Comparison of ENCODE assay signal across 13 mouse cellular contexts in genomic region chr10:4243591-4244300, GRCm38 (mm10). TPM values are rescaled to one million over a fixed set of nuclear protein-coding genes. Genes with fewer than 3 reads are reported as not detected.
DNase-seq lines count a peak whose midpoint lies in the region; ATAC-seq and TF ChIP-seq lines count a peak whose summit lies in the region.
"Had no signal": no experiment of that assay in that cellular context is flagged by ENCODE, and none has a peak within 500 bp of the region (broad histone marks: within the 10 kb centered on the region; RNA-seq: fewer than 3 reads in every experiment).

No protein-coding gene starts in this region.

- no peak overlapping the region for H3K9ac ChIP-seq in kidney, postnatal 0 days (ENCODE audit: low read depth, low read length)
- H3K9ac ChIP-seq in kidney, embryonic 14.5 days (ENCODE audit: low read depth, low read length) = no peak overlapping the region
- H3K9ac ChIP-seq in ES-E14 (ENCODE audit: insufficient read depth, low read depth, low read length, poor library complexity, severe bottlenecking) = peak overlapping the region; percentile 62; the same call in 1 of the 2 replicates
- H3K9ac ChIP-seq: hindbrain, embryonic 12.5 days had no signal

- intact Hi-C loops in heart, postnatal 10 days (cut with DNase I) = no loop called here

- no peak overlapping the region for H3K27ac ChIP-seq in kidney, postnatal 0 days
- H3K27ac ChIP-seq in kidney, embryonic 14.5 days (ENCODE audit: low read depth, low read length) = no peak overlapping the region
- H3K27ac ChIP-seq in ES-E14 (ENCODE audit: insufficient read depth, low read depth, low read length, poor library complexity, severe bottlenecking) = peak overlapping the region; percentile 92
- H3K27ac ChIP-seq: hindbrain, embryonic 12.5 days had no signal

- H3K4me2 ChIP-seq in kidney, postnatal 0 days (ENCODE audit: low read length) = no peak overlapping the region
- no peak overlapping the region for H3K4me2 ChIP-seq in kidney, embryonic 14.5 days (replicated peaks; ENCODE audit: low read depth, low read length)
- H3K4me2 ChIP-seq: hindbrain, embryonic 12.5 days had no signal

- no peaks in the 10 kb centered on the region for H3K9me3 ChIP-seq in kidney, postnatal 0 days (replicated peaks; ENCODE audit: low read length)
- no peaks in the 10 kb centered on the region for H3K9me3 ChIP-seq in kidney, embryonic 14.5 days (ENCODE audit: control insufficient read depth, low read length)
- H3K9me3 ChIP-seq in ES-E14 (ENCODE audit: control insufficient read depth, insufficient read depth, low read depth, low read length) = no peaks in the 10 kb centered on the region
- H3K9me3 ChIP-seq: hindbrain, embryonic 12.5 days had no signal

- no peaks in the 10 kb centered on the region for H3K36me3 ChIP-seq in kidney, postnatal 0 days (ENCODE audit: insufficient read depth, low read length)
- no peaks in the 10 kb centered on the region for H3K36me3 ChIP-seq in kidney, embryonic 14.5 days (ENCODE audit: control insufficient read depth, insufficient read depth, low read length)
- H3K36me3 ChIP-seq in ES-E14 (ENCODE audit: control insufficient read depth, insufficient read depth, low read length, poor library complexity, severe bottlenecking) = no peaks in the 10 kb centered on the region
- H3K36me3 ChIP-seq: hindbrain, embryonic 12.5 days had no signal

- DNase-seq in kidney, postnatal 0 days (ENCODE audit: low spot score) = peak; percentile 36
- no peak for DNase-seq in ES-E14 (ENCODE audit: low read depth, low spot score)
- peak; percentile 53 to 59 for DNase-seq in heart, postnatal 10 days
- peak; percentile 56 for DNase-seq in lung, postnatal 36 days
- DNase-seq in left cerebral cortex, adult 8-10 months (ENCODE audit: low spot score in 2 of 2) = no peak
- DNase-seq: cerebellum, adult 18-20 months; right cerebral cortex, postnatal 4 days had no signal

- H3K27me3 ChIP-seq in kidney, postnatal 0 days (ENCODE audit: insufficient read depth, low read length) = no peaks in the 10 kb centered on the region
- no peaks in the 10 kb centered on the region for H3K27me3 ChIP-seq in kidney, embryonic 14.5 days (ENCODE audit: control insufficient read depth, insufficient read depth, low read length)
- H3K27me3 ChIP-seq: hindbrain, embryonic 12.5 days; Patski had no signal

- 81% methylated on average over 16 of the region's 16 CpGs for WGBS in kidney, postnatal 0 days
- WGBS in kidney, embryonic 14.5 days = 82% methylated on average over 16 of the region's 16 CpGs

- no peak for ATAC-seq in kidney, postnatal 0 days (replicated peaks; ENCODE audit: low FRiP score, low read depth)
- ATAC-seq in kidney, embryonic 14.5 days (ENCODE audit: low FRiP score, low TSS enrichment) = no peak
- ATAC-seq in CD4-positive, CD25-positive, alpha-beta regulatory T cell, adult 4 months = no peak
- ATAC-seq: intestine, postnatal 0 days; Patski had no signal

- H3K4me1 ChIP-seq in kidney, postnatal 0 days (replicated peaks; ENCODE audit: insufficient read depth, low read length) = no peaks in the 10 kb centered on the region
- H3K4me1 ChIP-seq in kidney, embryonic 14.5 days (ENCODE audit: control insufficient read depth, insufficient read depth, low read length) = no peaks in the 10 kb centered on the region
- peaks cover 11 to 17% of the 10 kb centered on the region in 2 experiments; a peak in 3 of 4 replicates for H3K4me1 ChIP-seq in ES-E14 (ENCODE audit: control insufficient read depth in 2 of 2, insufficient read depth in 2 of 2, low read length in 2 of 2, poor library complexity in 1 of 2)
- H3K4me1 ChIP-seq: hindbrain, embryonic 12.5 days had no signal

- no peak overlapping the region for H3K4me3 ChIP-seq in kidney, postnatal 0 days (replicated peaks; ENCODE audit: low read depth, low read length)
- no peak overlapping the region for H3K4me3 ChIP-seq in kidney, embryonic 14.5 days (ENCODE audit: low read length)
- peak overlapping the region; percentile 64 to 70 for H3K4me3 ChIP-seq in ES-E14 (ENCODE audit: insufficient read depth in 1 of 2, low read depth in 1 of 2, low read length in 2 of 2, poor library complexity in 1 of 2, severe bottlenecking in 1 of 2)
- H3K4me3 ChIP-seq: hindbrain, embryonic 12.5 days had no signal

- in situ Hi-C loops in ES-E14 (cut with MboI; ENCODE audit: low sequenced_read_pairs in 2 of 2, unreplicated experiment in 2 of 2) = no loop called here

- TF ChIP-seq CTCF in kidney, postnatal 0 days (IDR thresholded peaks at IDR 0.05; ENCODE audit: low read depth) = no peak

TF ChIP-seq in ES-E14, 5 proteins besides CTCF, POLR2A, EP300 and RAD21:
- TF ChIP-seq HCFC1 (IDR thresholded peaks at IDR 0.05; ENCODE audit: borderline replicate concordance, insufficient read depth, low read length) (no peak), ZC3H11A (IDR thresholded peaks at IDR 0.05; ENCODE audit: borderline replicate concordance, low read depth, low read length) (no peak), MAFK (IDR thresholded peaks at IDR 0.05; ENCODE audit: insufficient read depth, low read depth, low read length) (no peak), ZNF384 (IDR thresholded peaks at IDR 0.05; ENCODE audit: low read depth, low read length) (no peak), CHD2 (IDR thresholded peaks at IDR 0.05; ENCODE audit: low read depth, low read length) (no peak)

RNA-seq across cellular contexts. Expression of gene Akap12, which starts 22.4 kb away (rescaled TPM):
- 53.7 and 54.4 TPM in 2 replicates for polyA plus RNA-seq in kidney, postnatal 0 days (2015; fragmentation: Nextera tagmentation; extraction: Ambion mirVana)
- 49.1 and 70.7 TPM in 2 replicates for polyA plus RNA-seq in kidney, embryonic 14.5 days (2014; fragmentation: Nextera tagmentation; extraction: Ambion mirVana)
- 346 and 466 TPM in 2 replicates for total RNA-seq in ES-E14 (2012; rRNA removed)
- 10 to 100 TPM; 62.8 to 68.4 TPM for total RNA-seq in heart, postnatal 10 days (2021)
- polyA plus RNA-seq in CD4-positive, CD25-positive, alpha-beta regulatory T cell, adult 4 months (2017; shearing (Covaris generic)) = 1 to 10 TPM; 6.7 to 7.9 TPM
- total RNA-seq in left cerebral cortex, adult 8-10 months (2022) = 10 to 100 TPM; 17.3 to 20.6 (median 19.8) TPM
- total RNA-seq: granulocyte monocyte progenitor cell, adult 5-6 weeks had no signal

Comparison
In these comparisons a context has a peak if more than half of its experiments do, and no peak if none do; other contexts are left out.
1. DNase-seq: peak in kidney, postnatal 0 days (single experiment), heart, postnatal 10 days (2 of 2) and lung, postnatal 36 days (single experiment); none in ES-E14 (single experiment) and left cerebral cortex, adult 8-10 months (0 of 2).
2. H3K4me3 ChIP-seq: peak in ES-E14 (2 of 2); none in kidney, postnatal 0 days (single experiment) and kidney, embryonic 14.5 days (single experiment).